Mouse (Mus musculus): ENCODE data around the gene Slc4a4. TPM values are rescaled to one million over a fixed set of nuclear protein-coding genes. Genes with fewer than 3 reads are reported as not detected.

Slc4a4 gene
- polyA plus RNA-seq, 1 experiment, result 49.3 TPM

DNA sequence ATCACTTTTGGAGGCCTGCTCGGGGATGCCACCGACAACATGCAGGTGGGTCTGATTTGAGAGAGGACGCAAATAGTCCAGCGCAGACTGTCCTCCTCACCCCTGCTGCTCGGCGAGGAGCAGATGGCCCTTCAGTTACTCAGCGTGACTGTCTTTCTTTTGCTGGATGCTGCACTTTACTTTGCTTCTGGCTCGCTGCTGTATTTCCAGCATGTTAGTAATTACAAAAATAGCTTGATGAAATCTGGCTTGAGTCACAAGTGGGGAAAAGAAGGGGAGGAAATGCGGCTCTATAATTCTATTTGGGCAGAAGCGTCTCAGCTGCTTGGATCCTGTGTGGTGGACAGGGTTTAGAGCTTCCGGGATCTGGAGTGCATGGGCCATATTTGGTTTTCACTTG lies 249.2 kb downstream of the Slc4a4 start:
- Histone ChIP-seq H3K27ac (replicated peaks; ENCODE audit: low read depth, low read length) (no peak overlapping the region), H3K4me1 (ENCODE audit: control insufficient read depth, insufficient read depth, insufficient read length, low read length) (no peaks in the 10 kb centered on the region), H3K4me3 (ENCODE audit: insufficient read depth, low read depth, low read length) (no peak overlapping the region)

- H3K4me3 ChIP-seq (ENCODE audit: insufficient read depth, low read depth, low read length), result no peak overlapping the region
- no peaks in the 10 kb centered on the region for H3K4me1 ChIP-seq (ENCODE audit: control insufficient read depth, insufficient read depth, insufficient read length, low read length)
- H3K27ac ChIP-seq (replicated peaks; ENCODE audit: low read depth, low read length), result no peak overlapping the region
Observed at GRCm38 (mm10) chr5:89140070-89140469, 253.5 kb downstream of the Slc4a4 start.

- Histone ChIP-seq H3K4me3 (ENCODE audit: insufficient read depth, low read depth, low read length) (no peak overlapping the region), H3K4me1 (ENCODE audit: control insufficient read depth, insufficient read depth, insufficient read length, low read length) (no peaks in the 10 kb centered on the region), H3K27ac (replicated peaks; ENCODE audit: low read depth, low read length) (no peak overlapping the region)
Observed at GRCm38 (mm10) chr5:89141761-89142160, 255.1 kb downstream of the Slc4a4 start.

DNA sequence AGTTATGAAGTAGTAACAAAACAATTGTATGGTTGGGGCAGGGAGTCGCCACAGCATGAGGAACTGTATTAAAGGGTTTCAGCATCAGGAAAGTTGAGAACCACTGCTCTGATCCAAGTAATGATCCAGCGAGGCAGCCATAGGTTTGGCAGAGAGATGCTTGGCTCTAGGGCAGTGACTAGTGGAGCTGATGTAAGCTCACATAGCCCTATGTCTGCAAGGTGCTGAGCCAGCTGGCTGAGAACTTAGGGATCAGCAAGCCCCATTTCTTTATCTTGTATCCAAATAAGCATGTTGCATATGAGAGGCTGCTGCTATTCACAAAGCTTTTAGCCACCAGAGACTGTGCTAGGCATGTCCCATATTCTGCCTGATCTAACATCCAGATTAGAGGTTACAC lies 259.7 kb downstream of the Slc4a4 start:
- Histone ChIP-seq H3K27ac (replicated peaks; ENCODE audit: low read depth, low read length) (no peak overlapping the region), H3K4me3 (ENCODE audit: insufficient read depth, low read depth, low read length) (no peak overlapping the region), H3K4me1 (ENCODE audit: control insufficient read depth, insufficient read depth, insufficient read length, low read length) (no peaks in the 10 kb centered on the region)

DNA sequence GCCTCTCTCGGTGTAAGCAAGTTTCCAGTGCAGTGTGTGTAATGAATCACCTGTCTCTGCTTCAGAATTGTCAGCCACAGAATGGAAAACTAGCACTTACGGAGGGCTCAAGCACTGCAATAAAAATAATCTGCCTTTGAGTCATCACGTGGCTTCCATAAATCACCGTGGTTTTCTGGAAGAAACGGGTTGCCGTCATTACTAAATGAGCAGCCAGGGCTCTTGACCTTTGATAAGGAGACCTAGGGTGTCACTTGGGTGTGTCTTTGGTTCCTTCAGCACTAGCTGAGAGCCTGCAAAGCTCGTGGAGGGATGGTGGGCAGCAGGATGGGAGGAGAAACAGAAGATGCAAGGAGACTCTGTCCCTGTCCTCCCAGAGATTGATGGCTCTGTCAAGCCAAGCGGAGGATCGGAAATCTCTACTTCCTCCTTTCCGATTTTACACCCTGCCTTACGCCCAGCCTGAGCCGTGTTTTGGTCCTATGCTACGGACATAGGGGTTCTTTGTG lies 260.7 kb downstream of the Slc4a4 start:
- H3K4me3 ChIP-seq (ENCODE audit: insufficient read depth, low read depth, low read length), result no peak overlapping the region
- no peaks in the 10 kb centered on the region for H3K4me1 ChIP-seq (ENCODE audit: control insufficient read depth, insufficient read depth, insufficient read length, low read length)
- no peak overlapping the region for H3K27ac ChIP-seq (replicated peaks; ENCODE audit: low read depth, low read length)

DNA sequence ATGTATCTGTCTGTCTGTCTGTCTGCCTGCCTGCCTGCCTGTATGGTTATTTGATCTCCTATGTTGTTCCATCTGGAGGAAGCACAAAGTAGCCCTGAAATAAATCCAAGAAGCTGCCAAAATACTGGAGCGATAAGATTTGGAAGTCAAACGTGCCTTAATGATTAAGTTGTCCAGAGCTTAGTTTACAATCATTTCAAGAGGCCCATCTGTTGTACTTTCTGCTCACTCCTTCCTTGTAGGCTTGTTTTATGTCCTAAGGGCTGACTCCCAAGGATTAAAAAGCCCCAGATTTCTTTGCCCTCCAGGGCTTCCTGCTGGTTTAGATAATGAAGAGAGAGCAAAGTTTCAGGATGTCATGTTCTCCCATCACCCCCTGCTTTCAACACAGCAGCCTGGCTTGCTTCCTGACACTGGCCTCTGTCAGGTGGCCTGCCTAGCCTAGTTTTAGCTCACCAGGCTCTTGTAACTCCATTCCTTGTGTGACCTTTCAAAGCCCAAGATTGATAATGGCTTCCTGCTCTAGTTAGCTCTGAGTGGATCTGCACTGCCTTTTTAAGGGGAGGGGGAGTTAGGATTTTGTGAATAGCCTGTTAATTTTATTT lies 262.9 kb downstream of the Slc4a4 start:
- Histone ChIP-seq H3K4me1 (ENCODE audit: control insufficient read depth, insufficient read depth, insufficient read length, low read length) (no peaks in the 10 kb centered on the region), H3K27ac (replicated peaks; ENCODE audit: low read depth, low read length) (no peak overlapping the region), H3K4me3 (ENCODE audit: insufficient read depth, low read depth, low read length) (no peak overlapping the region)

- H3K4me1 ChIP-seq (ENCODE audit: control insufficient read depth, insufficient read depth, insufficient read length, low read length), result no peaks in the 10 kb centered on the region
- no peak overlapping the region for H3K27ac ChIP-seq (replicated peaks; ENCODE audit: low read depth, low read length)
- no peak overlapping the region for H3K4me3 ChIP-seq (ENCODE audit: insufficient read depth, low read depth, low read length)
Observed at GRCm38 (mm10) chr5:89151076-89151475, 264.5 kb downstream of the Slc4a4 start.

DNA sequence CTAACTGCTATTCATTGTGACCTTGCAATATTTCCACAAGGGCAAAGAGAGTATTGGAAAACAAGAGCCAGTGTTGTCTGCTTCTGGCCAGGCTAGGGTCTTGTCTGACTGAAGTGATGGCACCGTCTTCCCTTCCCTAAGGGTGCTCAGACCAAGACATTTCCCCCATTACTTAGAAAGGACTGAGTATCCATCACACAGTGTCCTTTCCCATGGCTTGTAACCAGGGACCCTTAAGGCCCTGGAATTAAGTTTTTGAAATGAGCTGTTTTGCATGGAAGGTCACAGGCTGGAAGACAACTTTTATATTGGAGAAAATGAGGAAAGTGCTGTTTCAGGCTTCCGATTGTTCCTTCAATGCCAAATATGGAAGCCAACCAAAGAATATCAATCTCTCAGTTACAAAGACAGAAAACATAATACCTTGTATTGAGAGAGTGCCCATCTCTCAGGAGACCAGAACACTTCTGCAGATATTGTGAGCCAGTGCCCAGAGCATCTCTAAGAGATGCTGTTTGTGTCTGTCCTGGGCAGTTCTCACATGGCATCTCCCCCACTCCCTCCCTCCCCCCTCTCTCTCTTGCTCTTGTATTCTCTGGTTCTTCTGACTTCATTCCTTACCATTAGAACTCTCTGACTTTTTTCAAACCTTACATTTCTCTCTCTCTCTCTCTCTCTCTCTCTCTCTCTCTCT lies 284.6 kb downstream of the Slc4a4 start:
- Histone ChIP-seq H3K4me1 (ENCODE audit: control insufficient read depth, insufficient read depth, insufficient read length, low read length) (no peaks in the 10 kb centered on the region), H3K27ac (replicated peaks; ENCODE audit: low read depth, low read length) (no peak overlapping the region), H3K4me3 (ENCODE audit: insufficient read depth, low read depth, low read length) (no peak overlapping the region)

DNA sequence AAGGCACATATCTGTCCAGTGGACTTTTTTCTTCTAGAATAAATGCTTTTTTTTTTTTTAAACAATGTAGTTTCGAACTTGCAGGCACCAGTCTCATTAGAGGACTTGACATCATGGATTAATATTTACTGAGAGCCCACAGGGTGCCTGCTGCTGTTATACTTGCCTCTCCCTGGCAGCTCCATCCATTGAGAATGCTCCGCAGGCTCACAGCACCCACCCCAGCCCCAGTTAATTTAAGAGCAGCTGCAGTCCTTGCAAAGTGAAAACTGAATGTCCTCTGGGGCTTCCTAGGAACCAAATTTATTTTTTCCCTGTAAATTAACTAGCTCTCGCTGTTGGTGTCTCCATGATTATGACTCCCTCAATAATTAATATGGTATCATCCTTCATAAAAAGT lies 303.4 kb downstream of the Slc4a4 start:
- Histone ChIP-seq H3K27ac (replicated peaks; ENCODE audit: low read depth, low read length) (no peak overlapping the region), H3K4me1 (ENCODE audit: control insufficient read depth, insufficient read depth, insufficient read length, low read length) (no peaks in the 10 kb centered on the region), H3K4me3 (ENCODE audit: insufficient read depth, low read depth, low read length) (no peak overlapping the region)

DNA sequence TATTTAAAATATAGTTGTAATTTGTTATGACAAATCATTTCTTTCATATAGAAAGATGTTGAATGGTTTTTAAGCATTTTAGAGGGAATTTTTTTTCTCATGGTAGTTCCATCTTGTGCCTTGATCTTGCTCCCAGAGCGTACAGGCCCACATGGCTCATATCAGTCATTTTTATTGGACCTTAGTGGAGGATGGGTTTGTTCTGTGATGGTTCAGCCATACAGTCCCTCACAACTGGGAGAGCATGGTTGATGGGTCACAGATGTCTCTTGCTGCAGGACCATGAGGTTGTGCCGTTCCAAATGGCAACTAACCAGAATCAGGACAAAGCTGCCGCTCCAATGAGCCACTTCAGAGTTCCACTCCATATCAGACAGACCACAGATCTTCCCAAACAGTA lies 308.0 kb downstream of the Slc4a4 start:
- Histone ChIP-seq H3K4me1 (ENCODE audit: control insufficient read depth, insufficient read depth, insufficient read length, low read length) (no peaks in the 10 kb centered on the region), H3K4me3 (ENCODE audit: insufficient read depth, low read depth, low read length) (no peak overlapping the region), H3K27ac (replicated peaks; ENCODE audit: low read depth, low read length) (no peak overlapping the region)

DNA sequence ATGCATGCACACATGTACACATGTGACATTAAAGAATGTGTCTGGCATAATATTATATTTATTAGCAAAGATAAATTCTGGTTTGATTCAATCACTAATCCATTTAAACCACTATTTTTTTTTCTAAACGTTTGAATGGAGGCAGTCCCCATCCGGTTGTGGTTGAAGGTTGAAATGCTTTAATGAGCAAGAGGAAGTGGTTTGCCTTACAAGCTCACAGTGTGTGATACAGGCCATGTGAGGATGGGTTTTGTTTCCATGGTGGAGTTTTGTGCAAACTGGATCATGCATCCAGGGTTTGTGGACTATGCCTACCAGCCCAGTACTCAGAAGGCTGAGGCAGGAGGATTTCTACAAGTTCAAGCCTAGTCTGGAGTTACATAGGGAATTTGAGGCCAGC lies 311.9 kb downstream of the Slc4a4 start:
- Histone ChIP-seq H3K4me1 (ENCODE audit: control insufficient read depth, insufficient read depth, insufficient read length, low read length) (no peaks in the 10 kb centered on the region), H3K27ac (replicated peaks; ENCODE audit: low read depth, low read length) (no peak overlapping the region), H3K4me3 (ENCODE audit: insufficient read depth, low read depth, low read length) (no peak overlapping the region)

GRCm38 (mm10) chr5:89209973-89210703 lies 323.5 kb downstream of the Slc4a4 start:
- Histone ChIP-seq H3K4me3 (ENCODE audit: insufficient read depth, low read depth, low read length) (no peak overlapping the region), H3K4me1 (ENCODE audit: control insufficient read depth, insufficient read depth, insufficient read length, low read length) (no peaks in the 10 kb centered on the region), H3K27ac (replicated peaks; ENCODE audit: low read depth, low read length) (no peak overlapping the region)

DNA sequence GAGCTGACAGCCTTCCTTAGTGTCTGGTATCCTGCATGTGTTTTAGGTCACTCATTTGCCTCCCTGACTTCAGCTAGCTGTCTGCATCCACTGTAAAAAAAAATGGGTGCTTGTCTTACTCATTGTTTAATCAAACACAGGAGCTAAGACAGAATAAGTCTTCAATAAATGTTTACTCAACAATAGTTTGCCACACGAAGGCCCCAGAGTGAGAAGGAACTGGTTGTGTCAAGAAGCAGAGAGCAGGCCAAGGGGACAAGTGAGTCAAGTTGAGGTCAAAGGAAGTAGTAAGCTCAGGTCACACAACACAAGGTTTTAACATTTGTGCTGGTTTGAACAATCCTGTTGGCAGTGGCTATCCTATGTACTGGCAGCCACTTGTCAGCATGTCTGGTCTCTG lies 324.4 kb downstream of the Slc4a4 start:
- H3K4me3 ChIP-seq (ENCODE audit: insufficient read depth, low read depth, low read length), result no peak overlapping the region
- H3K4me1 ChIP-seq (ENCODE audit: control insufficient read depth, insufficient read depth, insufficient read length, low read length), result no peaks in the 10 kb centered on the region
- no peak overlapping the region for H3K27ac ChIP-seq (replicated peaks; ENCODE audit: low read depth, low read length)

- Histone ChIP-seq H3K27ac (replicated peaks; ENCODE audit: low read depth, low read length) (no peak overlapping the region), H3K4me1 (ENCODE audit: control insufficient read depth, insufficient read depth, insufficient read length, low read length) (no peaks in the 10 kb centered on the region), H3K4me3 (ENCODE audit: insufficient read depth, low read depth, low read length) (no peak overlapping the region)
Observed at GRCm38 (mm10) chr5:89218222-89218621, 331.6 kb downstream of the Slc4a4 start.

- H3K4me3 ChIP-seq (ENCODE audit: insufficient read depth, low read depth, low read length), result no peak overlapping the region
- H3K4me1 ChIP-seq (ENCODE audit: control insufficient read depth, insufficient read depth, insufficient read length, low read length), result no peaks in the 10 kb centered on the region
- no peak overlapping the region for H3K27ac ChIP-seq (replicated peaks; ENCODE audit: low read depth, low read length)
Observed at GRCm38 (mm10) chr5:89218709-89219108, 332.1 kb downstream of the Slc4a4 start.
